Mouse (Mus musculus): Measurements from ENCODE around the gene 2410002F23Rik.

GRCm38 (mm10) chr7:44215645-44216044 lies 30.9 kb upstream of the 2410002F23Rik start, which contains the start of gene Klk1b5:
- TF ChIP-seq CTCF (IDR thresholded peaks at IDR 0.05; ENCODE audit: low read depth, low read length) (no peak), POLR2A (IDR thresholded peaks at IDR 0.05; ENCODE audit: extremely low read depth, insufficient read depth, low read length) (no peak)

Measured in liver, adult 2 months (tissue).